Mouse (Mus musculus) heart, postnatal 25 days (tissue): ENCODE measurements around the gene Frmpd3. TPM values are rescaled to one million over a fixed set of nuclear protein-coding genes. Genes with fewer than 3 reads are reported as not detected.

ENCODE experiments used
- DNase-seq: peaks from one replicate; pipeline ENCODE4 v3.0.0; 2022; ENCODE audit warnings: low spot score
- intact Hi-C: fragments of 180-260 bp; cut with DNase I; formaldehyde crosslinking; loops from one replicate; pipeline ENCODE4 v1.15.1; 2025
- microRNA-seq: library from miRNA; unstranded; fragments of <30 nt; microRNA quantifications from one replicate; pipeline ENCODE4 v1.2.0, GENCODE M21; 2022
- total RNA-seq, 2 experiments: library from RNA; stranded (reverse); gene quantifications; 2 replicates each; pipeline ENCODE4 v1.2.3; 2021

The Frmpd3 gene
- total RNA-seq, 2 experiments from 2014 or later = 0.03 TPM; not detected in 1

GRCm38 (mm10) chrX:140450071-140450470 lies 108.0 kb downstream of the Frmpd3 start:
- intact Hi-C loops = no loop called here

GRCm38 (mm10) chrX:140456279-140456731 lies 114.2 kb downstream of the Frmpd3 start, which contains the start of gene Prps1:
TSS of gene Prps1 (plus strand) at chrX:140456613.
- peak; percentile 66 for DNase-seq
- intact Hi-C loops = no loop called here

More at GRCm38 (mm10) chrX:140450071-140450470, 108.0 kb downstream of the Frmpd3 start:
- no peak for DNase-seq

- intact Hi-C loops = no loop called here
- DNase-seq = no peak
Measured at GRCm38 (mm10) chrX:140456751-140457491, 114.9 kb downstream of the Frmpd3 start.

- intact Hi-C loops = no loop called here
- no peak for DNase-seq
Measured at GRCm38 (mm10) chrX:140457502-140457901, 115.4 kb downstream of the Frmpd3 start.

GRCm38 (mm10) chrX:140478231-140478630 lies 136.2 kb downstream of the Frmpd3 start:
- no peak for DNase-seq
- intact Hi-C loops = loop anchor here (5.0 kb wide), 1 partner anchor 244 kb away; no protein-coding TSS in a partner anchor

GRCm38 (mm10) chrX:140479171-140479570 lies 137.1 kb downstream of the Frmpd3 start:
- no peak for DNase-seq
- intact Hi-C loops = loop anchor here (1.0 to 5.0 kb wide), 2 partner anchors 121 to 243 kb away; partner anchors contain the start of gene Tsc22d3

Small RNA genes lying within 50 kb of the gene (microRNA-seq; reads per million reads assigned to microRNA genes)
- 5.6 reads per million, percentile 16 among the genes with 10 or more reads in this experiment for gene Mir3475

Other genes with a start within 250 kb of the Frmpd3 start
- gene Prps1, start 114.3 kb downstream of the Frmpd3 start, total RNA-seq = 10 to 100 TPM; 27.8 to 28.0 TPM